In genomic region chr11:99143123-99144082, GRCm38 (mm10) we compare ENCODE assay signal across 10 mouse cellular contexts. TPM values are rescaled to one million over a fixed set of nuclear protein-coding genes. Genes with fewer than 3 reads are reported as not detected.
DNase-seq lines count a peak whose midpoint lies in the region; ATAC-seq lines count a peak whose summit lies in the region.
"Had no signal": no experiment of that assay in that cellular context is flagged by ENCODE, and none has a peak within 500 bp of the region (broad histone marks: within the 10 kb centered on the region; RNA-seq: fewer than 3 reads in every experiment).

No protein-coding gene starts in this region.

- no peak overlapping the region for H3K4me2 ChIP-seq in lung, embryonic 16.5 days (ENCODE audit: low read depth, low read length)
- H3K4me2 ChIP-seq in embryonic facial prominence, embryonic 12.5 days (replicated peaks) = no peak overlapping the region
- H3K4me2 ChIP-seq in midbrain, embryonic 15.5 days = no peak overlapping the region
- H3K4me2 ChIP-seq: hindbrain, embryonic 12.5 days had no signal

- H3K9ac ChIP-seq in lung, embryonic 16.5 days (ENCODE audit: low read length) = no peak overlapping the region
- H3K9ac ChIP-seq in embryonic facial prominence, embryonic 12.5 days = 0 out of 2 replicates have a peak overlapping the region, but pooled peaks have one; percentile 4
- no peak overlapping the region for H3K9ac ChIP-seq in midbrain, embryonic 15.5 days
- H3K9ac ChIP-seq: hindbrain, embryonic 12.5 days had no signal

- 60% methylated on average over 16 of the region's 16 CpGs for whole genome bisulfite sequencing in heart, embryonic 10.5 days
- WGBS in lung, embryonic 16.5 days = 54% methylated on average over 16 of the region's 16 CpGs
- WGBS in embryonic facial prominence, embryonic 12.5 days = 48% methylated on average over 16 of the region's 16 CpGs
- 81% methylated on average over 16 of the region's 16 CpGs for WGBS in midbrain, embryonic 15.5 days

- H3K4me3 ChIP-seq in heart, embryonic 10.5 days = no peak overlapping the region
- no peak overlapping the region for H3K4me3 ChIP-seq in lung, embryonic 16.5 days (ENCODE audit: low read length)
- H3K4me3 ChIP-seq in embryonic facial prominence, embryonic 12.5 days = no peak overlapping the region
- H3K4me3 ChIP-seq in midbrain, embryonic 15.5 days = no peak overlapping the region
- H3K4me3 ChIP-seq: hindbrain, embryonic 12.5 days had no signal

- H3K4me1 ChIP-seq in heart, embryonic 10.5 days = peaks cover 60% of the 10 kb centered on the region
- H3K4me1 ChIP-seq in lung, embryonic 16.5 days (replicated peaks; ENCODE audit: control insufficient read depth, insufficient read depth, low read length) = peaks cover 37% of the 10 kb centered on the region
- peaks cover 47% of the 10 kb centered on the region for H3K4me1 ChIP-seq in embryonic facial prominence, embryonic 12.5 days
- H3K4me1 ChIP-seq in midbrain, embryonic 15.5 days = peaks cover 14% of the 10 kb centered on the region

- no peaks in the 10 kb centered on the region for H3K9me3 ChIP-seq in heart, embryonic 10.5 days
- H3K9me3 ChIP-seq in lung, embryonic 16.5 days (ENCODE audit: control insufficient read depth, low read length) = no peaks in the 10 kb centered on the region
- H3K9me3 ChIP-seq in embryonic facial prominence, embryonic 12.5 days = no peaks in the 10 kb centered on the region
- H3K9me3 ChIP-seq in midbrain, embryonic 15.5 days = no peaks in the 10 kb centered on the region
- H3K9me3 ChIP-seq: hindbrain, embryonic 12.5 days had no signal

- H3K36me3 ChIP-seq in heart, embryonic 10.5 days = no peaks in the 10 kb centered on the region
- H3K36me3 ChIP-seq in lung, embryonic 16.5 days (ENCODE audit: control insufficient read depth, insufficient read depth, low read length) = no peaks in the 10 kb centered on the region
- no peaks in the 10 kb centered on the region for H3K36me3 ChIP-seq in embryonic facial prominence, embryonic 12.5 days
- no peaks in the 10 kb centered on the region for H3K36me3 ChIP-seq in midbrain, embryonic 15.5 days (replicated peaks)
- H3K36me3 ChIP-seq: hindbrain, embryonic 12.5 days had no signal

- ATAC-seq in lung, embryonic 16.5 days (ENCODE audit: low read depth) = no peak
- no peak for ATAC-seq in embryonic facial prominence, embryonic 12.5 days (ENCODE audit: insufficient number of reproducible peaks, insufficient read depth, low FRiP score, low TSS enrichment)
- ATAC-seq in midbrain, embryonic 15.5 days (replicated peaks) = no peak

- no peaks in the 10 kb centered on the region for H3K27me3 ChIP-seq in heart, embryonic 10.5 days (ENCODE audit: insufficient read depth, poor library complexity, severe bottlenecking)
- H3K27me3 ChIP-seq in lung, embryonic 16.5 days (ENCODE audit: control insufficient read depth, insufficient read depth, low read depth, low read length) = no peaks in the 10 kb centered on the region
- no peaks in the 10 kb centered on the region for H3K27me3 ChIP-seq in embryonic facial prominence, embryonic 12.5 days
- no peaks in the 10 kb centered on the region for H3K27me3 ChIP-seq in midbrain, embryonic 15.5 days (replicated peaks)

- intact Hi-C loops in heart, postnatal 25 days (cut with DNase I) = loop anchor here (2.0 kb wide), 1 partner anchor 17 kb away; no protein-coding TSS in a partner anchor

- peak overlapping the region; percentile 67; the same call in 1 of the 2 replicates for H3K27ac ChIP-seq in heart, embryonic 10.5 days
- H3K27ac ChIP-seq in lung, embryonic 16.5 days (ENCODE audit: low read length) = peak overlapping the region; percentile 44; the same call in 1 of the 2 replicates
- H3K27ac ChIP-seq in embryonic facial prominence, embryonic 12.5 days = peak overlapping the region; percentile 75
- H3K27ac ChIP-seq in midbrain, embryonic 15.5 days = no peak overlapping the region

- no peak for DNase-seq in heart, embryonic 10.5 days (ENCODE audit: low spot score)
- no peak for DNase-seq in heart, postnatal 25 days (ENCODE audit: low spot score)
- no peak for DNase-seq in lung, postnatal 14 days
- DNase-seq in thymus, postnatal 0 days (ENCODE audit: low spot score) = peak; percentile 65
- no peak for DNase-seq in ovary, postnatal 14 days (ENCODE audit: low spot score)

RNA-seq across cellular contexts. Expression of gene Ccr7, which starts 11.5 kb away (rescaled TPM):
- polyA plus RNA-seq in heart, embryonic 10.5 days (2016; fragmentation: Nextera tagmentation; extraction: Ambion mirVana) = 0.25 and 0.78 TPM in 2 replicates
- under 1 TPM; 0.29 to 0.64 TPM for total RNA-seq in heart, postnatal 25 days (2021)
- 0.18 and 0.20 TPM in 2 replicates for polyA plus RNA-seq in lung, embryonic 16.5 days (2015; fragmentation: Nextera tagmentation; extraction: Ambion mirVana)
- polyA plus RNA-seq in embryonic facial prominence, embryonic 12.5 days (2016; fragmentation: Nextera tagmentation; extraction: Ambion mirVana) = 0.81 TPM in 2 replicates
- polyA plus RNA-seq in thymus, postnatal 0 days (2015; fragmentation: Nextera tagmentation; extraction: Ambion mirVana) = 36.2 and 37.4 TPM in 2 replicates
- 0.09 TPM in 1 of 2 replicates, not detected in the other for polyA plus RNA-seq in midbrain, embryonic 15.5 days (2015; fragmentation: Nextera tagmentation; extraction: Ambion mirVana)
- total RNA-seq: midbrain, postnatal 0 days had no signal
- polyA plus RNA-seq: midbrain, postnatal 0 days had no signal

RNA-seq across cellular contexts. Expression of gene Tns4, which starts 54.3 kb away (rescaled TPM):
- polyA plus RNA-seq in heart, embryonic 10.5 days (2016; fragmentation: Nextera tagmentation; extraction: Ambion mirVana) = 0.36 TPM in 2 replicates
- under 1 TPM; 0.18 to 0.20 TPM for total RNA-seq in heart, postnatal 25 days (2021)
- polyA plus RNA-seq in lung, embryonic 16.5 days (2015; fragmentation: Nextera tagmentation; extraction: Ambion mirVana) = 0.19 and 0.39 TPM in 2 replicates
- 0.24 and 0.28 TPM in 2 replicates for polyA plus RNA-seq in embryonic facial prominence, embryonic 12.5 days (2016; fragmentation: Nextera tagmentation; extraction: Ambion mirVana)
- 1.4 and 1.7 TPM in 2 replicates for polyA plus RNA-seq in thymus, postnatal 0 days (2015; fragmentation: Nextera tagmentation; extraction: Ambion mirVana)
- polyA plus RNA-seq in midbrain, embryonic 15.5 days (2015; fragmentation: Nextera tagmentation; extraction: Ambion mirVana) = 0.09 TPM in 1 of 2 replicates, not detected in the other

Comparison
In these comparisons a context has a peak if more than half of its experiments do, and no peak if none do; other contexts are left out.
1. RNA of gene Ccr7, which starts 11.5 kb away (polyA plus RNA-seq): 36.2 to 37.4 TPM in thymus, postnatal 0 days; 0.81 TPM in embryonic facial prominence, embryonic 12.5 days, 0.25 to 0.78 TPM in heart, embryonic 10.5 days, 0.18 to 0.20 TPM in lung, embryonic 16.5 days and 0.09 TPM in midbrain, embryonic 15.5 days; every median in the first group is over 10 times any median in the second.